Mouse (Mus musculus) erythroblast, embryonic 14.5 days (primary cell): ENCODE results near the gene Agrn.

Source experiments
- GATA1 ChIP-seq: IDR thresholded peaks from 2 replicates; pipeline ENCODE4 v1.6.1; 2012; ENCODE audit warnings: low read length, inconsistent platforms, mixed read lengths
- TAL1 ChIP-seq: IDR thresholded peaks from 3 replicates; pipeline ENCODE4 v1.6.1; 2012; ENCODE audit warnings: low read length, inconsistent platforms, mixed read lengths

DNA sequence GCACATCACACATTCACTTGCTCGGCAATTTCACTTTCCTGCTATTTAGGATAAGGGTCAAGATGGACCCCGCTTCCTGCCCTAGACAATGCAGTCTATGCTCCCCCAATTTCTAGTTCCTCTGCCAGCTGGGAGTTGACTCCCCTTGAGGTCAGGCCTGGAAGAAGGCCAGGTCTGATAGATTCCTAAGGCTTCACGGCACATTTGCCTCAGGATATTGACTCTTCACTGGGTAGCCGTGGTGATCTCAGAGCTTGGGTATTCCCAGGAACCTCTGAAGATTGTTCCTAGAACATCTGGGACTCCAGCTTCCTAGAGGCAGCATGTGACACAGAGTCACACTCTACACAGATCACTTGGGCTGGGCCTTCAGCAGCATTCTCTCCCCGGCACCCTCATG, 68.5 kb downstream of the Agrn start:
- no peak for TF ChIP-seq GATA1
- no peak for TF ChIP-seq TAL1
